In the genomic region with DNA sequence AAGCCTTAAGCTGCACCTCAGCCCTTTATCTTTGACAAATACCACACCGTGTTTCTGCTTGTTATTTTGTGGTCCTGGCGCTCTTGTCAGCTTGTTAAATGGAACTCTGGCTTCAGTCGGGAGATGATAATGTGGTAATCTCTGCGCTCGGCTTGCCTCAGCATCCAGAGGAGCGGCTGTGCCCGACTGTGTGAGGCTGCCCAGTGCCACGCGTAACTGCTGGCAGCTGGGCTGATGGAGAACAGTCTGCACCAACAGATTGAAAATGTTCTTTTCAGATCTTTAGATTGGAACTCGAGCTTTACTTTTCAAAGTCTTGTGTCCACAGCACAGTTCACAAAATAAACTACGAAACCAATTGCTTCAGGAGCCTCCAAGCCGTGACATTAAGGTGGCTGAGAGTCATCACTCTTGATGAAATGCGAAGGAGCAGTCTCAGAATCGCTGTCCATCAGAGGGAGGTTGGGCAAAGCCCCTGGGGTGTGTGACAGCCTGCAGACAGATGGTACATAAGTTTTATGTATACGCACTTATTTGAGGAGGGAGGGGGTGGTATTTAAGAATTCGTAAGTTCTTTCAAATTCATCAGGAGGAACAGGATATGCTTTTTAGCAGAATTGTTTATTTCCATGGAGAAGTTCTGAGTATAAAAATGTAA, we compare ENCODE assay signal across 8 mouse cellular contexts.
DNase-seq lines count a peak whose midpoint lies in the region; ATAC-seq and TF ChIP-seq lines count a peak whose summit lies in the region.

No protein-coding gene starts in this region.

- TF ChIP-seq POLR2A in cortical plate, adult 2 months (IDR thresholded peaks at IDR 0.05; ENCODE audit: extremely low read depth, insufficient read depth, low read length): no peak

- no peaks in the 10 kb centered on the region for H3K9me3 ChIP-seq in heart, embryonic 14.5 days (ENCODE audit: control insufficient read depth, low read length)
- no peaks in the 10 kb centered on the region for H3K9me3 ChIP-seq in hindbrain, embryonic 13.5 days
- H3K9me3 ChIP-seq in midbrain, embryonic 10.5 days (replicated peaks): no peaks in the 10 kb centered on the region

- H3K4me1 ChIP-seq in heart, embryonic 14.5 days (ENCODE audit: control insufficient read depth in 2 of 2, insufficient read depth in 2 of 2, low read length in 2 of 2): peaks cover 8 to 9% of the 10 kb centered on the region in 2 experiments
- peaks cover 5% of the 10 kb centered on the region for H3K4me1 ChIP-seq in cortical plate, adult 2 months (ENCODE audit: control insufficient read depth, insufficient read depth, low read length)
- H3K4me1 ChIP-seq in hindbrain, embryonic 13.5 days (replicated peaks): peaks cover 5% of the 10 kb centered on the region
- peaks cover 19% of the 10 kb centered on the region for H3K4me1 ChIP-seq in midbrain, embryonic 10.5 days

- WGBS in heart, embryonic 14.5 days: 13% methylated on average over 16 of the region's 16 CpGs
- 27% methylated on average over 16 of the region's 16 CpGs for WGBS in hindbrain, embryonic 13.5 days
- 37% methylated on average over 16 of the region's 16 CpGs for WGBS in midbrain, embryonic 10.5 days

- peak overlapping the region; percentile 49 for H3K4me2 ChIP-seq in heart, embryonic 14.5 days (ENCODE audit: low read length)
- peak overlapping the region; percentile 6; the same call in 1 of the 2 replicates for H3K4me2 ChIP-seq in hindbrain, embryonic 13.5 days

- DNase-seq in heart, adult 18-20 months: no peak
- peak; percentile 28 for DNase-seq in midbrain, embryonic 10.5 days (ENCODE audit: low spot score)
- DNase-seq in B cell, adult 2 months: no peak
- no peak for DNase-seq in urinary bladder, postnatal 14 days (ENCODE audit: low spot score)
- no peak for DNase-seq in lung, adult 18-20 months

- H3K27ac ChIP-seq in heart, embryonic 14.5 days (replicated peaks in 1 of 2; ENCODE audit: control insufficient read depth in 1 of 2, insufficient read depth in 1 of 2, low read depth in 2 of 2, low read length in 2 of 2): no peak overlapping the region
- H3K27ac ChIP-seq in cortical plate, adult 2 months (ENCODE audit: insufficient read depth, low read length): 0 out of 2 replicates have a peak overlapping the region, but pooled peaks have one; percentile 8
- no peak overlapping the region for H3K27ac ChIP-seq in hindbrain, embryonic 13.5 days
- peak overlapping the region; percentile 35 for H3K27ac ChIP-seq in midbrain, embryonic 10.5 days (replicated peaks)

- H3K9ac ChIP-seq in heart, embryonic 14.5 days (ENCODE audit: low read length): no peak overlapping the region
- no peak overlapping the region for H3K9ac ChIP-seq in hindbrain, embryonic 13.5 days

- no peaks in the 10 kb centered on the region for H3K36me3 ChIP-seq in heart, embryonic 14.5 days (ENCODE audit: control insufficient read depth, insufficient read depth, low read length)
- H3K36me3 ChIP-seq in hindbrain, embryonic 13.5 days: no peaks in the 10 kb centered on the region
- H3K36me3 ChIP-seq in midbrain, embryonic 10.5 days: no peaks in the 10 kb centered on the region

- no peak for ATAC-seq in heart, embryonic 14.5 days (ENCODE audit: insufficient number of reproducible peaks, insufficient read depth, low FRiP score, low read depth)
- ATAC-seq in hindbrain, embryonic 13.5 days (ENCODE audit: low FRiP score): no peak

- H3K4me3 ChIP-seq in heart, embryonic 14.5 days (ENCODE audit: control insufficient read depth in 1 of 2, insufficient read depth in 1 of 2, low read depth in 1 of 2, low read length in 2 of 2): peak overlapping the region; percentile 10 to 13; a peak in 3 of 4 replicates
- H3K4me3 ChIP-seq in cortical plate, adult 2 months (ENCODE audit: insufficient read depth, low read length): 0 out of 2 replicates have a peak overlapping the region, but pooled peaks have one; percentile 6
- no peak overlapping the region for H3K4me3 ChIP-seq in hindbrain, embryonic 13.5 days
- peak overlapping the region; percentile 3; the same call in 1 of the 2 replicates for H3K4me3 ChIP-seq in midbrain, embryonic 10.5 days

- no peaks in the 10 kb centered on the region; the same call in 1 of the 2 replicates for H3K27me3 ChIP-seq in heart, embryonic 14.5 days (ENCODE audit: control insufficient read depth, insufficient read depth, low read length)
- H3K27me3 ChIP-seq in hindbrain, embryonic 13.5 days: no peaks in the 10 kb centered on the region
- no peaks in the 10 kb centered on the region for H3K27me3 ChIP-seq in midbrain, embryonic 10.5 days (ENCODE audit: low read depth, poor library complexity, severe bottlenecking)

- TF ChIP-seq CTCF in cortical plate, adult 2 months (IDR thresholded peaks at IDR 0.05; ENCODE audit: extremely low read depth, insufficient read depth, low read length): no peak

Comparison
In these comparisons a context has a peak if more than half of its experiments do, and no peak if none do; other contexts are left out.
1. H3K27ac ChIP-seq: peak in cortical plate, adult 2 months (single experiment) and midbrain, embryonic 10.5 days (single experiment); none in heart, embryonic 14.5 days (0 of 2) and hindbrain, embryonic 13.5 days (single experiment).